Mouse (Mus musculus) gastrocnemius, postnatal 10 days (tissue): Measurements from ENCODE around the gene Creb5. TPM values are rescaled to one million over a fixed set of nuclear protein-coding genes. Genes with fewer than 3 reads are reported as not detected.

ENCODE experiments used
- DNase-seq: peaks from one replicate; pipeline ENCODE4 v3.0.0; 2021; ENCODE audit warnings: mixed read lengths
- total RNA-seq, 2 experiments: library from RNA; stranded (reverse); gene quantifications; 2 replicates each; pipeline ENCODE4 v1.2.3; 2021

Gene Creb5
- total RNA-seq, 2 experiments from 2014 or later, result 9.7 to 16.3 TPM

DNA sequence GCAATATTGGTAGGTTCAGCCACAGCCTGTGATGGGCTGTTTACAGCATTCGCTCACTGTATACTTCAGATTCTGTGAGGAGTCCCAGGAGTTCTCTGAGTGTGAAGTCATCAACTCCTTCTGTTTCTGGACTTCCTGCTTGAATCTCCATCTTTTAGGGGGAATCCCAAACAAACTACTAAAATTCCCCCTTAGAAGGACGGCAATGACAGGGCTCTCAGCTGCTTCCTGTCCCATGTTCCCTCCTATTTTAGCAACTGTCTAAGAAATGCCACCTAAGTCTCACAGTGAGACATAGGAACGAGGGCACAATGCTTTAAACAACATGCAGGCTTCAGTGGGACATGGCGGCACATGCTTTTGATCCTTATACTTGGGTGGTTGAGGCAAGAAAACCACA is 204.3 kb downstream of the Creb5 start:
- no peak for DNase-seq

DNA sequence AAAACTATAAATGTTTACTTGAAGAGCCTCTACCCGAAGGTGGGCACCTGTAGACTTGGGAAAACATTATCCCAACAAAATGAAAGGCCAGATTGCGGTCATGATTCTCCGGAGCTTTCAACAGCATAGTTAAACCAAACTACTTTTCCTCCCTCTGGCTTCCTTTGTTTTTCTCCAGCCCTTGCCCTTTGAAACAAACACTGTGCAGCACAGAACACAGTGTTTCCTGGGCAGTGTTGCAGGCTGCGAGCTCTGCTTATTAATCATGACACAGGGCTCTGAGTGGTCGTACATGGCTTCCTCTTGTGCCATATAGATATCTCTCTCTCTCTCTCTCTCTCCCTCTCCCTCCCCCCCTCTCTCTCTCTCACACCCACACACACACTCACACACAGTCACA is 206.8 kb downstream of the Creb5 start:
- no peak for DNase-seq

DNA sequence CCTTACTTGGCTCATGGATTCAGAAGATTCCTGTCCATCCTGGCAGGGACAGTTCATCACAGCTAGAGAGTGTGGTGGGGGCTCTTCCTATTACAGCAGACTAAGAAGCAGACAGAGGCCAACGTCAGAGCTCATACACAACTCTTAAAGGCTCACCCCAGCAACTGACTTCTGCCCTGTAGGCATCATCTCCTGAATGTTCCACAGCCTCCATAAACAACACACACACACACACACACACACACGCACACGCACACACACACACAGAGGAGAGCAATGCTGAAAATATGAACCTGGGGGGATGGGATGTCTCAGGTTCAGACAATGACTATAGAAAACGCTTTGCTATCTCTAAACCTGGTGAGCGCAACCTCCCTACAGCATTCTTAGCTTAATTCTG is 208.6 kb downstream of the Creb5 start:
- DNase-seq, result no peak

DNA sequence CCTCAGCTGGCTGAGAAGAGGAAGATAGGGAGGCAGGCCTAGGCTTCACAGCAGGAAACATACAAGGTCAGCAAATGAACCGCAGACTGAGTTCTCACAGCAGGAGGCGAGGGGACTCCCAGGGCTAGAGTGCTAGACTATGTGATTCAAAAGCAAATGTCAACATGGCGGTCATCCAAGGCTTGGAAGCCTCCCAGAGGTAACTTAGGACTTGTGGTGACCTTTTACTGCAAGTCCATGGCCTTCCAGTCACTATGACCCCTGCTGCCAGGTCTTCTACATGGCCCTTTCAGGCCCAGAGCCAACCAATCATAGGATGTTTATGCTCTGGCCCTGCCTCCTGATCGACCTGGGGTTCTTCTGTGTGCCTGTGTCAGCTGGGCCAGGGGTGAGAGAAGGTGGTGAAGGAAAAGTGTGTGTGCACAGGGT is 209.3 kb downstream of the Creb5 start:
- DNase-seq, result peak; percentile 48

DNA sequence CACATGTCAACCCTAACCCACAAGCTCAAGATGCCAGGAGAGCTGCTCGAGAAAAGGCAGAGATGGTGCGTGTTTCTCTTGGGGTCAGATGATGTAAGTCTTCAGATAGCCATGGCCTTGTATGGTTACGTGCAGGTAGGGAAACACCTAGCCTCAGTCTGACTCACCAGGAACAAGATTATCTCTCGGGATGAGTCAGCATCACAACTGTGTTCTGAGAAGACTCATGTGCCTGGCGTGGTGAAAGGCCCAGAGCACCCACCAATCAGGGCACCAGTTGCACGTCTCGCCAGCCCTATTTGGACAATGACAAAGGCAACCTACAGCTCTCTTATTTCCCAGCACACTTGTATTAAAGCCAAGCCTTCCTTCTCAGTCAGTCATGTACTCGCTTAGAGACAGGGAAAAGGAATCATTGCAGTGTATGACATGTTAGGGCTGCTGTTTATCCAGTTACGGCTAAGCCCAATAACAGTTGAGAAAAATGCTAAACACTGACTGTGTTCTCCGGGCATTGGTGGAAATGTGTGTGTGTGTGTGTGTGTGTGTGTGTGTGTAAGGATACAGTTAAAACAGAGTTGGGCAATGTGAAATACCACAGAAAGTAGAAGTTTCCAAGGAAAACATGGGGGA is 210.9 kb downstream of the Creb5 start:
- DNase-seq, result no peak

DNA sequence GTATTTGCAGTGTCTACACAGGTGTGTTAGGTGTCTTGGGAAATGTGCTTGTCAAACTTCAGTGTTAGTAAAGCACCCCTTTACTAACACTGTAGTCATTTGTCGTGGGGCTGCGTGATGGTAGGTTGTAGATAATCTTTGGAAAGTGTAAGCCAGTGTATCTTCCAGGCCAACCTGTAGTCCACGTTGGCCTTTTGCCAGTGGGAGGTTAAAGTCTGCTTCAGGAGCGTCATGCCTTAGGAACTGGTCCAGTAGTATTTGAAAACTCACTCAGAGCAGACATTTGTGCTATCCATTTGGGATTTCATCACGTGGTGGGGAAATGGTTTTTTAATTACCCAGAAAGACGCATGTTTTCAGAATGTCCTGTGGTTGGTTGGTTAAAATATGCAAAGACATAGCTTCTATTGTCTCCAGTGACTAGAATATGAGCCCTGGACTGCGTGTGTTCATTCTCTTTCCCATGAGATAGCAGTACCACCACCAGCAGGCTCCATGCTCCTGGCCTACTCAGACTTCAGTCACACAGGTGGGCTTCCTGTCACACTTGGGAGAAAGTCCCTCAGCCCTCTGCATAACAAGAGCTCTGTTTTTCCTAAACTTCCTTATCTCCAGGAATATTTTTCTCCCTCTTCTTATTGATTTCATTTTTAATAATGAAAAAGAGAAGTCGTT is 212.7 kb downstream of the Creb5 start:
- no peak for DNase-seq

DNA sequence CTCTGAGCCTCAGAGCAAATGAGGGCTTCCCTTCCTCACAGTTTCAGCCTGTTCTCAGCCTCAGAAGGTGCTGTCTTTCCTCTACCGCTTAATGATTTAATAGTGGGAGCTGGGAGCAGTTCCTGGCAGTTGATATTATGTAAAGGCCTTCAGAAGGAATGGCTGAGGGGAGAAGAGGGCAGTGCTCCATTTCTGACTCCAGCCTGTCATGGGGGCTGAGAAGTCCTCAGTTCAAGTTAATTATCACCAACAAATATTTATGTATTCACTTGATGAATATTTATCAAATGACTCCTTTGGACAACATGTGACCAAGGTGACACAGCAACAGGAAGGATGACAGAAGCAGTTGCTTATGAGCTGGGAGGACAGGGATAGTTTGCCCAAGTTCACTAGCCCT is 214.2 kb downstream of the Creb5 start:
- no peak for DNase-seq

DNA sequence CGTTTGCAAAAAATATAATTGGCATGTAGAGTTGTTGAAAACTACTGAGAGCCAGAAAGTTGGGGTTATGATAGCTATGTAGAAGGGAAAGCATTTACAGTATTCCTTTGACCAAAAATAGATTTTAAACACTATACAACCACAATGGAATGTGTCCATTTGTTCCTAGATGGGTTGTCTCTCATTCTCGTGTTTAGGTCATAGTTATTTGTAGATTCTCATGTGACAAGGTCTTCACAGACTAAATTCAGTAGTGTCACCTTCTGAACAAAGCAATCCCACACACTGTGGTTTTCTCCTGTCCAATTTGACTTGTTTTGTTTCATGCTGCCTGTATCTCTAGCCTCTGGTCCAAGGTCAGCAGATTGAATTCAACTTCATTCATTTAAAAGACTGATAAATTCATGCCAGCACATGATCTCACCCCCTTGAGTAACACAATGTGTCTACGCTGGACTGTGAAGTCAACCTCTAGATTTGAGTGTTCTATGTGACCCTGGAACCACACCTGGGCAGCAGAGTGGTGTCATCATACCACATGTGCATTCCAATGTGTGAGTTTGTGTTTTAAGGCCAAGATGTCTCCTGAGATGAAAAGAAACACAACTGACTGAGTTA is 220.0 kb downstream of the Creb5 start:
- no peak for DNase-seq

DNA sequence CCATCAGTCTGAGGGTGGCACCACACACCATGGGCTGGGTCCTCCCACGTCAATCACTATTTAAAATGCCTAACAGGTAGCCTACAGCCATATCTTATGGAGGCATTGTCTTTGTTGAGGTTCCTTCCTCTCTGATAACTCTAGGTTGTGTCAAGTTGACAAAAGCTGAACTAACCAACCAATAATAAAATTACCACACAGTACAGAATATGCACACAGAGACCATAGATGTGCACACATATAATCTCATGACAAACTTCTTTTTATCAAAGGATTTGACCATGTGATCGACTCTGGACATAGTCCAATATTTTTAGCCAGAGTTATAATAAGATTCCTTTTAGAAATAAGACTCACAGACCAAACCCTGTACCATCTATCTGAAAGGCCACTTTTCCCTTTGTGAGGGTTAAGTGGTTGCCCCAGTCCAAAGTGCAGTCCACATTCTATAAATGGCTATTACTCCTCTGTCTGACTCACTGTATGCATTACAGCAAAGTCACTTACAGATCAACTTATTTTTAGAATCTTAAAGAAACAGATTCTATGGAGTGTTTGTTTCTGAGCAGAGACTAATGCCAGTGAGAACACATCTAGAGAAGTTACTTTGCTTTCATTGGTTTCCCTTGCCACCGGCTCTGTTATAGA is 221.9 kb downstream of the Creb5 start:
- DNase-seq, result no peak

DNA sequence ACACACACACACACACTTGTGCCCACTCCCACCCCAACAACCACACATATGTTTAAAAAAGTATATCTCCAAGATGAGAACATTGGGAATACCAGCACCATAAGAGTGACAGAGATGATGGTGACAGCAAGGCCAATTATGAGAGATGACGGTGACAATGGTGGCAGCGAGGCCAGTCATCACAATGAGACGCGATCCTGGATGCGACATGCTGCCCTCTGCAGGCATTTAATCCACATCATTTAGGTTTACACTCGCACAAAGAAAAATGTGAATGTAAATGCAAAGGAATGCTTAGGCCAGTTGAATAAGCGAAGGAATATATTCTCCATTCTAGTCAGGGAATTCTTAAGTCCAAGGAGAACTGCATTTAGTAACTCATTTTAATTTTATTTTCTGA is 222.9 kb downstream of the Creb5 start:
- DNase-seq, result no peak

DNA sequence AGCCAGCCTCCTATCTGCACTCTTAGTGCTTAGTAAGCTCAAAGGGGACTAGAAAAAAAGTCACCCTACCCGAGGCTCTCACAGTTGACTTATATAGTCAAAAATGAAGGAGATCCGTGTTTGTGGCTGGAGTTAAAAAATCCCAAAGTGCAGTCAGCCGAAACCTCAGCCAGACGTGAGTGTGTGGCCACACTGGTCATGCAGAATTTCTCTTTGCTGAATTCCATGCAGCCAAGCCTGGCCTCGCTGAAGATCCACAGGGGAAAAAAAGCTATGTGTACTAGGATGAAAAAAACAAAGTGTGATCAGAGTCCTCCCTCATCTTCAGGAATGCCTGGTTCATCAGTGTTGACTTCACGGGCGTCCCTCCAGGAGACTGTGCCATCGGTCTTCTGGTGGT is 225.2 kb downstream of the Creb5 start:
- DNase-seq, result no peak

DNA sequence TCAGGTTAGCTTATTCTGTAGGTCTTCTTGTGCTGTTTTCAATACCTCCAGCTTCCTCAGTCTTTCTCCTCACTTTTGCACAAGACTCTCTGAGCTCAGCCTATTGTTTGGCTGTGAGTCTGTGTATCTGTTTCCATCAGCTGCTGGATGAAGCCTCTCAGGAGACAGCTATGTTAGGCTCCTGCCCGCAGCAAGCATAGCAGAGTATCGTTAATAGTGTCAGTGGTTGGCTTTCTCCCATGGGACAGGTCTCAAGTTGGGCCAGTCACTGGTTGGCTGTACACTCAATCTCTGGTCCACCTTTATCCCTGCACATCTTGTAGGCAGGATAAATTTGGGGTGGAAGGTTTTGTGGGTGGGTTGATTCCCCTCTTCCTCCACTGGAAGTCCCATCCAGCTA is 226.3 kb downstream of the Creb5 start:
- no peak for DNase-seq

DNA sequence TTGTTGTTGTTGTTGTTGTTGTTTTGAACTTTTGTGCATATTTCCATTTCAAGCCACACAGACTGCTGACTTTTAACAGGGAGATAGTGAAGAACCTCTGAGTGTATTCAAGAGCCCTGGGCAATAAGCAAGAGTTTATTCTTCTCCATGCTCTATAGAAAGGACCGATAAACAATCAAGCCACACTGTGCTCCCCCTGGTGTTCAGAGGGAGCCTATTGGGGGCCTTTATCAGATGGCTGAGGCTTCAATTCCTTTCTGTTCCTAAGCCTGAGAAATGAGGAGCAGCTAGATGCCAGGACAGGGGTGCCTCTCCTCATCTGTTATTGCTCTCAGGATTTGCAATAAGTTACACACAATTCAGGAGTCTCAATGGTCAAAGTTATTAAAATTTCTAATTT is 227.8 kb downstream of the Creb5 start:
- DNase-seq, result no peak

DNA sequence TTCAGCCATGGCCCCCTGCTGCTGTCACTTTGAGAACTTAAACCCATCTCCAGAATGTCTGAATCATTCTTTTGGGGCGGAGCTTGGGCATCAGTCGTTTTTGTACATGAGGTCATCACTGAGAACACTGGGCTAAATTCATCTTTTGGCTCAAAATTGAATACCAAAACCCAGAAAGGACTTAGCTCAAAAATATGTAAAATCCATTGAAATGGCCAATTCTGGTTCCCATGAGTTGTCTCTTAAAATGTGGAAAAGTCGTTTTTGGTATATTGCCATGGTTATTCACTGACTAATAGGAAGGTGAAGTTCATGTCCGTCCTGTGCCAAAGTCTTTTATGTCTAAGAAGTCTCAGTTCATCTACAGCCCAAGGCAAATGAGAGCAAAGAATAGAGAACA is 228.5 kb downstream of the Creb5 start:
- DNase-seq, result no peak

DNA sequence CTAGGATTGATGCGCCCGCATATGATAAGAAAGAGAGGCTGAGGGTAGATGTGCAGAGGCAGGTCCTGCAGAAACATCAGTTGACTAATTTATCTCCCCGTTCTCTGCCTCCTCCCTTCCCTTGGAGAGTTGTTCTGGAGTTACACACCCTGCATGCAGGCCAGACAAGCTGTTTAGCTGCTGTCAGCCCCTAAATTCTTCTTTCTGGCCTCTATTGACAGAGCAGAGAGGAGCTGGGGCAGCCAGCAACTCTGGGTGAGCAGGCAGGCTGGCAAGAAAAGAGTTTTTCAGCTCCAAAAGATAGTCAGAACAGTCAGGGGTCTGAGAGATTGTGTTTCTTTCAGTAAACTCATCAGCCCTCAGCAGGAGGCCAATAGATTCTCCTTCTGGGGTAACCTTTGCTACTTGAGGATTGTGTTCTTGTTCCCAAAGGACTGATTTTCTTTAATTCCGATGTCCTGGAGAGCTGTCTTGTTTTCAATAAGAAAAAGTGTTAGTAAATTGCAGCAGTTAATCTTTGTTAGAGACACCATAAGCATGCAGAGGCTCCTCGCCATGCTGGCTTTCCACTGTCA is 230.4 kb downstream of the Creb5 start:
- DNase-seq, result no peak

DNA sequence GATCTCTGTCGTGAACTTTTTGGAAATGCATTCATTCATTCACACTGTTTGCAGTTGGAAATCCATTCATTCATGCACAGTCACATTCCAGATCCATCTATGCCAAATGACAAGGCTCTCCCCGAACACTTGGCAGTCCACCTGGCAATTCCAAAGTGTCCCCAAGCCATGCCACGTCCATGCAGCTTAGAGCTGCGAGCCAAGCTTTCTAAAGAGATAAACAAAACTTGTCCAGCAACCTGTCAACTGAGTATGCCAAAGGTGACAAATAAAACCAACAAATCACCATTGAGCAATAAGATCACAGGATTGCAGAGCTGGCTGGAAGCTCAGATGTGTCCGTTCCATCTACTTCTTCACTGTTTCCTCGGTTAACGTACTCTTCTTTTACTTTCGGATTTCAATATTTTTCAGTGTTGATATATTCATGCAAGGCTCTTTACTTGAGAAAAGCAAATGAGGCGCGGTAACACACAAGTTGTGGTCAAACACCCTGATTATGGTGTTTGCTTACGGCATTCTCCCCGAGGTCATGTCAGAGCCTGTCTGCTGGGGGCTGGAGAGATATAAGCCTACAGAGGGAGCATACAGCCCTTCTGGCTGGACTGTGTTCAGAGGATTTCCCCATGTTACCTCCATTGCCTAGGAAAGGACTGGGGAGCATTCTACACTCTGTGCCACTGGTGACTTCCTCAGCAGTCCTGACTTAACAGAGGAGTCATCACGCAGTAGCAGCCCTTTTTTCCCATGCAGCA is 236.8 kb downstream of the Creb5 start:
- DNase-seq, result no peak

DNA sequence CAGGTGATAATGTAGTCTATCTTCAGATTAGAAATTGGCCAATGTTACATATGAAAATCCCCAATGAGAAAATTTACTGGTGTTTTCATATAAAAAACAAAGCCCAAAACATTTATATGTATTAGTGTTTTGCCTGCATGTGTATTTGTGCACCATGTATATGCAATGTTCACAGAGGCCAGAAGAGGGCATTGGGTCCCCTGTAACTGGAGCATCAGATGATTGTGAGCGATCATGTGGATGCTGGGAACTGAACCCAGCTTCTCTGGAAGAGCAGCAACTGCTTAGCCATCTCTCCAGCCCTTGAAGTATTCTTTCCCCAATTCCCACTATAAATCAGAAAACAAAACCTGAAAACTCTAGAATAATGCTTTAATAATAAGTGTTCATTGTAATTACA is 239.4 kb downstream of the Creb5 start:
- no peak for DNase-seq

DNA sequence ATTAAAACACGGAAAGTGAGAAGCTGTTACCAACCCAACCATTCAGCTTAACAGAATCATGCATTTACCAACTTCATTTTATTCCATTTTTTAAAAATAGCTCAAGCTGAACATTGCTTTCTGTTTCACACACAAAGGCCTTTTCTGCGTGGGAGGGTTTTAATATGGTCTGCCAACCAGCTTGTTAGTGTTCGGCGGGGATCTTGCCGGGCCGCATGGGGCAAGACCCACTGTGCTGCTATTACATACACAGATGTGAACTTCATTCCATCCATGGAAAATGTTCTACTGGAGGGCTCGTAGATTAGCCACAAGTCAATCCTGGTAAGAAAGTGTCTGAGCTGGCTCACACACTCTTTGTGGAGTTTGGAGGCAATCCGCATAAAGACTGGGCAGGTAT is 243.7 kb downstream of the Creb5 start:
- no peak for DNase-seq

DNA sequence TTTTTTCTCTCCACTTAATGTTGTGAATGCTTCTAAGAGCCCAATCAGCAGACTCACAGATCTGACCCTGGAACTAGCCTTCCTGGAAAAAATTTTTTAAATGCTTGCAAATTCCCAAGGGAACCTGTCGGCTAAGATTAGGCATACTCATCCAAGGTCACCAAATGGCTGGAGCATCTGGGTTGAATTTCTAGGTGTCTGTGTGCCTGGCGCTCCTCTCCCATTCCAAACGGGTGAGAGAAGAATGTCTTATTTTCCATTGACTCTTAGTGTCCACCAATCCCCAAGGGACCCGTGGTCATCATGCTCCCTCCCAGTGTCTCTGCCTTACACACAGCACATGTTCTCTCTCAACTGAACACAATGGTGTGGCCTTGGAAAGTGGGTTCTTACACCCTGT is 244.4 kb downstream of the Creb5 start:
- DNase-seq, result no peak

DNA sequence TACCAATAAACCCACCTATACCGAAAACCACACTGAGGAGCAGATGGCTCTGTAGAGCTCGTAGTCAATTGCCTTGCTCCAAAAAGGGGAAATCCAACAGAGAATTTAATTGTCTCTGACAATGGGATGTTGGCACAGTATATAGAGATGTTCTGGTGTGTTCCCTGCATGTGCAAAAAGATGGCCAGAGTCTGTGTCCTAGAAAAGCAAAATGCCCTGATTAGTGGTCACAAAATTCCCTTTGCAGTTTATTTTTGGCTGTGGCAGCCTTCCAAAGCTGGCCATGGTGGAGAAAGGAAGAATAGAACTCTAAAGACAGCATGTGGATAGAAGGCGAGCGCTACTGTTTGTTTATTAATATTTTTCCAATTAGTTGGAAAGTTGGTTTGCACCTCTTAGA is 250.5 kb downstream of the Creb5 start:
- no peak for DNase-seq

DNA sequence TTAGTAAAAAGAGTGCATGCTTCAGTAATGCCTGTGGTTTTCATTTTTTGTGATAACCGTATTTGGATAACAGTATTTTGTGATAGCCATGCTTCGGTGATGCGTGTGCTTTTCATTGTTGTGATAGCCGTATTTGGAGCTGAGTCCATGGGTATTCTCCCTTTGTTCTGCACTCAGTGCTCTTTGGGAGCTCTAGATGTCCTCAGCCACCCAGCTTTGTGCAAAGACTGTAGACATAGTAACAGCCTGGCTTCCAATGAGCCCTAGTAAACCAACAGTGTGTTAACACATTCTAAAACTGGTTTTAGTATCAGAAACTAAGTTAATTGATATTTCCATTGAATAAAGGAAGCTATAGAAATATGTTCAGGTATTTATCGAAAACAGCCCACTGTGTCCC is 254.7 kb downstream of the Creb5 start:
- no peak for DNase-seq

DNA sequence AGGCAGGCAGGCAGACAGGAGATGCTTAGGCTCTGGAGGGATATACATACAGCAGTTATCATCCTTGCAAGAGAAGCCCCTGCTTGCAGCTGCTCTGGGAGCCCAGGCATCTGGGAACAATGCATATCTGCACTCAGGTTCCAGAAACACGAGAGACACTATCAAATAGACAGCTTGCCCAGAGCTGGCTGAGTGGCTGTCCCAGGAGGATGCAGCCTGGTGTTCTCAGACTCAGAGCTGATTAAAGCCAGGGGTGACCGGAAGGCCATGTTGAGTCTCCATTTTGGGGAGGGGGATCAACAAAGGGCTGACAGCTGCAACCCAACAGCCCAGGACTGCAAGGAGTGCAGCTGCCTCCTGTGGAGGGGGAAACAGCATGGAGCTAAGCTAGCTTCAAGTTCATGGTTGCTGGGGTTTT is 258.4 kb downstream of the Creb5 start:
- no peak for DNase-seq
